Mouse (Mus musculus) brown adipose tissue, adult 24 weeks (tissue): ENCODE measurements at regions not wholly inside any gene's neighbourhood (a gene's known extent, or its start where the extent isn't known, plus 50 kb on each side); places are given as distances from the start of the nearest gene placed in this dataset.

Source experiments
- H3K27ac ChIP-seq: fragments of 200-500 bp; replicated peaks from 2 replicates; pipeline ENCODE4 v1.5.1; 2012; ENCODE audit warnings: low read depth, mild to moderate bottlenecking, low read length
- H3K4me1 ChIP-seq: fragments of 200-500 bp; 2 replicates; pipeline ENCODE4 v1.6.1; 2012; ENCODE audit warnings: low read length, mixed read lengths; ENCODE audit not compliant: control insufficient read depth, insufficient read depth, insufficient read length
- H3K4me3 ChIP-seq: fragments of 200-500 bp; 2 replicates; pipeline ENCODE4 v1.5.1; 2012; ENCODE audit warnings: low read depth, mild to moderate bottlenecking, low read length, moderate library complexity; ENCODE audit not compliant: insufficient read depth

- H3K4me1 ChIP-seq = no peaks in the 10 kb centered on the region
- H3K27ac ChIP-seq = no peak overlapping the region
- H3K4me3 ChIP-seq = no peak overlapping the region
These were observed 184.7 kb upstream of the Mocs1 start for GRCm38 (mm10) chr17:49243419-49243818.

DNA sequence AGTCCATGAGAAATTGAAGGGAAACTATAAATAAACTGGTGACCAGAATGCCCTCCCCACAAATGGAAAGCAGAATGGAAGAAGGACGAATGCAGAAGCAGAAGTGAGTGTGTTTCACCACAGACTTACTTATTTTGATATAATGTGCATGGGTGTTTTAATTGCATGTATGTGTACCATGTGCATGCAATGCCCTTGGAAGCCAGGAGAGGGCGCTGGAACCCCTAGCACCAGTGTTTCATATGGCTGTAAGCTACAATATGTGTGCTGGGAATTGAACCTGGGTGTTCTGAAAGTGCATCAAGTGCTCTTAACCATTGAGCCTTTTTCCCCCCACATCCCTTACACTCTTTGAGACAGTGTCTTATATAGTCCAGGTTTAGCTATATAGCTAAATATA, 183.1 kb upstream of the Mocs1 start:
- Histone ChIP-seq H3K4me3 (no peak overlapping the region), H3K27ac (no peak overlapping the region), H3K4me1 (no peaks in the 10 kb centered on the region)

DNA sequence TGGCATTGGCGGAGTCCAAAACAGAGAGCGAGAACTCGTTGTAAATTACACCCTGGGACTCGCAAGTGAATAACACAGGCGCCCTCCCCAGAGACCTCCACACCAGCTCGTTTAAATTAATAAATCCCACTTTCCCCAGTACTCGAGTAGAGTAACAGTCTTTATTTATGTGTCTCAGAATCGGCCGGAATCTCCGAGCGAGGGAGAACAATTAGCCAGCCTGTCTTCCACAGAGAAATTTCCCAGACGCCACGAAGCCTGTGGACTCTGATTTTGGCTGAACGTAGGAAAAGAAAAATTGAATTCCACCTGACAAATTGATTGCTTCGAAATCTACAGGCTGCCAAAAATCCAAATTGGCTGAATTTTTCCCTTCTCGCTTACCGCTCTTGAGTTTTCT, 180.9 kb upstream of the Mocs1 start:
- no peak overlapping the region for H3K27ac ChIP-seq
- no peak overlapping the region for H3K4me3 ChIP-seq
- H3K4me1 ChIP-seq = no peaks in the 10 kb centered on the region

DNA sequence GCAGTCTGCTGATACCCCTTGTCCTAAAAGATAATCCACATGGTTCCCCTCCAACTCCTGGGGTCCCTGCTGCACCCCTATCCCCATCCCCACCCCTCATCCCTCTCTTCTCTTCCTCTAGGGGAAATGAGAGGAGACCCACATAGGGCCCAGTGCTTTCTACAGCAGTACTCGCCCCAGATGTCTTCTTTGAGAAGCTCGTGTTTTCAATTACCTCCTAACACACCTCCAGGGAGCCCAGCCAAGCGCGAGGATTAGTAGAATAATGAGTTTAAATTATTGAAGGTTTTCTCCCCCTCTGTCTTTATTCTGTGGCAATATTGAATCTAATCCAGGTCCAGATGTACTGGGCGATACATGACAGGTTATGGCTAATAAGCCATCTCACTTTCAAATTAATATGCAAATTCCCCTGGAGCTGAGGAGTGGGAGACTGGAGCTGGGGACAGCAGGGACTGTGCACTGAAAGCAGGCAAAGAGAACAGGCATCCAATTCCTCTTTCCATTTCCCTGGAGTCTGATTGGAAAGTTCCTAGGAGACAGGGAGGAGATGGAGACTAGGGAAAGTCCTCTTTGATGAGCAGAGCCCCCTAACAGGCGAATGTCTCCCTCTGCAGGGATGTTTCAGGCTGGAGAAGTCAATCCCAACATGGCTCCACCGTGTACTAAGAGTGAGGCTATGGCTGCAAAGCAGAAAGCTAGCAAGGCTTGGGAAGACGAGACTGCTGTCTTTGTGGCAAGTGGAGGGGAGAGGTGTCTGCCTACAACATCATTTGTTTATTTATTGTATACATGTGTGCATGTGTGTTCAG, 177.2 kb upstream of the Mocs1 start:
- Histone ChIP-seq H3K27ac (no peak overlapping the region), H3K4me3 (no peak overlapping the region), H3K4me1 (no peaks in the 10 kb centered on the region)

DNA sequence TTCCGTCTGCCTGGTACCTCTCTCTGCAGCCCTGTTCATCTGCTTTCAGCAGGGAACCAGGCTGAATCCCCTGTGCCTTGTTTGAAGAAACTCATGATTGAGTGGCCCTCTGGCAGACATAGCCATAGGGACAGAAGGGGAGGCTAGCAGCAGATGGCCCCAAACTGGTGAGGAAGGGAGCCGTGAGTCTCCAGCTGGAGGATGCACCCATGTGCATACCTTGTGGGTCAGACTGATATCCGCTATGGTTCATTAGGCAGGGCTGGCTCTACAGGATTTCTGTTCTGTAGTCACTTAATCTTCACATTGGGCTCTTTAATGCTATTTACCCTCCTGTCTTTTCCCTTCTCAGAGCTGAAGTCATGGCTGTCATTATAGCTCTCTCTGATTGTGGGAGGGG, 175.9 kb upstream of the Mocs1 start:
- Histone ChIP-seq H3K27ac (no peak overlapping the region), H3K4me1 (no peaks in the 10 kb centered on the region), H3K4me3 (no peak overlapping the region)

DNA sequence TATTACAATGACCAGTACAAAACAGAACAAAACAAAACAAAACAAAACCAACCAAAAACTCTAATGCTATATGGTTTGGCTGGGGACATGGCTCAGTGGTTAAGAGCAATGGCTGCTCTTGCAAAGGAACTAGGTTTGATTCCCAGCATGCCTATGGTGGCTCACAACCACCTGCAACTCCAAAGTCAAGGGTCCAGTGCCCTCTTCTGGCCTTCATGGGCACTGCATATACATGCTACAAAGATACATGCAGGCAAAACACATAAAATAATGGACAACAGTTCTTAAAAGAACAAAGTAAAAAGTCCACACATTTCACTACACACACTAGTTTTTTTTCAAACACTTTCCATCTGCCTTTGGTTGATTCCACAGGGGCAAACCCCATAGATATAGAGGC, 169.7 kb upstream of the Mocs1 start:
- no peaks in the 10 kb centered on the region for H3K4me1 ChIP-seq
- H3K27ac ChIP-seq = no peak overlapping the region
- no peak overlapping the region for H3K4me3 ChIP-seq

DNA sequence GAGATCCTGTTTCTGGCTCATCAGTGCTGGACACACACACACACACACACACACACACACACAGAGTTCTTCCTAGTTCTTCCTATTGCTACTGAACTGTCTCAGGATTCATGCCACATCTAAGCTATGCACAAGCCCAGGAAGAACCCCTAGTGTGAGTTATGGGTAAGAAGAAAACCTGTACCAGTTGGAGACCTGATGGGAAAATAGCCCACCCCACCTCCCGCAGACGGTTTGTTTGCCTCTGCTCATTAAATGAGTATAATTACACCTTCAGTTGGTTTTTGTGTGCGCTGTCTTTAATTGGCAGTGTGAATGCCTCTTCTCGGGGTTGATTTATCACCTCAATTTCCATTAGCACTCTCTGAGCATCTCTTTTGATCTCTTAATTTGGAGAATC, 165.8 kb upstream of the Mocs1 start:
- Histone ChIP-seq H3K27ac (no peak overlapping the region), H3K4me3 (no peak overlapping the region), H3K4me1 (no peaks in the 10 kb centered on the region)

DNA sequence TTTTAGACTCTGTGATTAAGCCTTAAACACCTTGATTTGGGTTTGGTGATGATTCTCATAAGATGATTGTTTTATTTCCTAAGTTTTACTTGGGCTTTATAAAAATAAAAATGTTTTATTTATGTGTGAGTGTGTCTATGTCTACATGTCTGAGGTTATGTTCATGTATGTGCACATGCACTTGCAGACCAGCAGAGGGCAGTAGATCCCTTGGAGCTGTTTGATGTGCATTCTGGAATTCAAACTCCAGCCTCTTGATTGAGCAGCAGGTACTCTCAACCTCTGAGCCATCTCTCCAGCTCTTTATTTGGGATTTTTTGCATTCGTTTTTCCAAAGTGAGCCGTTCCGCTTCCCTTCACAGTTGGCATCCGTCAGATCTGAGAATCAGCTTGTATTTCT, 161.8 kb upstream of the Mocs1 start:
- no peak overlapping the region for H3K27ac ChIP-seq
- no peak overlapping the region for H3K4me3 ChIP-seq
- H3K4me1 ChIP-seq = no peaks in the 10 kb centered on the region

DNA sequence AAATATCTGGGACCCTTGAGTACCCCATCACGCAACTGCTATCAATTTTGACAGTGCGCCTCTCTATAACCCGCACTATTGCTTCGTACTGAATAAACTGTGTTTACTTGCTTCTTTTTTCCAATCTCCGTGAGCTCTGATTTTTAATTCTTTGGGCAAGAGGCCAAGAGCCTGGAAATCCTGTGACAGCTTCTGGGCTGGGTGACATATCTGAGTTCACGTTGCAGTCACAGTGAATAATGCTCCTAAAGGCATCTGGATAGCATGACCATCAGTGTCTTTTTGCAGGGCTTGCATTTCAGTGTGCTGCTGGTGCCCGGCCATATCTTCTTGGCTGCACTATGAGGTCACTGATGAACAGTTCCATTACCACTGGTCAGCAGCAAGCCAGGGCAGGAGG, 158.2 kb upstream of the Mocs1 start:
- Histone ChIP-seq H3K4me1 (no peaks in the 10 kb centered on the region), H3K27ac (no peak overlapping the region), H3K4me3 (no peak overlapping the region)

- Histone ChIP-seq H3K27ac (no peak overlapping the region), H3K4me3 (no peak overlapping the region), H3K4me1 (no peaks in the 10 kb centered on the region)
These were observed 155.3 kb upstream of the Mocs1 start for GRCm38 (mm10) chr17:49272661-49273448.

- no peaks in the 10 kb centered on the region for H3K4me1 ChIP-seq
These were observed 153.2 kb upstream of the Mocs1 start for GRCm38 (mm10) chr17:49274936-49275335.

GRCm38 (mm10) chr17:49275421-49275820, 152.7 kb upstream of the Mocs1 start:
- H3K4me1 ChIP-seq = no peaks in the 10 kb centered on the region
- H3K27ac ChIP-seq = no peak overlapping the region

More at GRCm38 (mm10) chr17:49274936-49275335, 153.2 kb upstream of the Mocs1 start:
- H3K4me3 ChIP-seq = no peak overlapping the region
- no peak overlapping the region for H3K27ac ChIP-seq

GRCm38 (mm10) chr17:49275916-49276315, 152.2 kb upstream of the Mocs1 start:
- H3K27ac ChIP-seq = no peak overlapping the region
- H3K4me3 ChIP-seq = no peak overlapping the region
- H3K4me1 ChIP-seq = no peaks in the 10 kb centered on the region

More at GRCm38 (mm10) chr17:49275421-49275820, 152.7 kb upstream of the Mocs1 start:
- no peak overlapping the region for H3K4me3 ChIP-seq

- no peak overlapping the region for H3K27ac ChIP-seq
- no peaks in the 10 kb centered on the region for H3K4me1 ChIP-seq
- H3K4me3 ChIP-seq = no peak overlapping the region
These were observed 149.6 kb upstream of the Mocs1 start for GRCm38 (mm10) chr17:49278541-49278940.

- Histone ChIP-seq H3K4me1 (no peaks in the 10 kb centered on the region), H3K4me3 (no peak overlapping the region), H3K27ac (no peak overlapping the region)
These were observed 149.0 kb upstream of the Mocs1 start for GRCm38 (mm10) chr17:49278973-49279727.
